Mouse (Mus musculus) C3H10T1/2 (cell line): ENCODE results near the gene Mrvi1. TPM values are rescaled to one million over a fixed set of nuclear protein-coding genes. Genes with fewer than 3 reads are reported as not detected.

Experiments used
- polyA plus RNA-seq, 2 experiments: library from polyadenylated mRNA; unstranded; fragments of >200 nt; fragmentation: generic; extraction: Trizol; gene quantifications; one replicate each; pipeline ENCODE4 v1.2.1; 2012; ENCODE audit warnings: missing spikeins in 2 of 2

Mrvi1 gene
- polyA plus RNA-seq, result under 1 TPM; 0.05 to 0.71 TPM

DNA sequence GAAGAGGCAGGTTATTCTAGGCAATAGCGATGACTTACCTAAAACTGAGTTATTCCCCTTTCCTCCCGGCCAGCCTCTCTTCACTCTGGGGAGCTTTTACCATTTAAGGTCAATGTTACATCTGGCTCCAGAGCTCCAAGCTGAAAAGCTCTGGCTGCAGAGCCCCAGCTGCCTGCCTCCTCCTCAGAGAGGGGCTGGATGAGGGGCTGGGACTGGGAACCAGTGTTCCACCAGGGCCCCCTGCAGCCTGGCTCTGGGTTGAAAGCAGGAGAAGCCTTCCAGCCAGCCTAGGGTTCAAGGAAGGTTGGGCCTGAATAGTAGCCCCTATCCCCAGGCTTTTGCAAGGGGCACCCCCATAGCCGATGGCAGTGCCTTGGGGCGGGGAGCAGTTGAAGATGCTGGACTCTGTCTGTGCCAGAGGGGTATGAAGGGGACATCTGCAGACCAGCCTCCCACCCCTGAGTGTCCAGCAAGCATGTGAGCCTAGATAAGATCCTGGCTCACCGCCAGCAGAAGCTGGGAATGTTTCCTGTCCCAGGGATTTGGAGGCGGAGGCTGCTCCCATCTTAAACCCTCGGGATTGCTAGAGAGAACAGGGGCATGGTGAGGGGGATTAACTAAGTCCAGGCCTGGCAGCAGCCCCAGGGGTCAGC is at the start of gene Mrvi1:
TSS of gene Mrvi1 (minus strand) at position 409 of the 653 bp plus-strand sequence.

DNA sequence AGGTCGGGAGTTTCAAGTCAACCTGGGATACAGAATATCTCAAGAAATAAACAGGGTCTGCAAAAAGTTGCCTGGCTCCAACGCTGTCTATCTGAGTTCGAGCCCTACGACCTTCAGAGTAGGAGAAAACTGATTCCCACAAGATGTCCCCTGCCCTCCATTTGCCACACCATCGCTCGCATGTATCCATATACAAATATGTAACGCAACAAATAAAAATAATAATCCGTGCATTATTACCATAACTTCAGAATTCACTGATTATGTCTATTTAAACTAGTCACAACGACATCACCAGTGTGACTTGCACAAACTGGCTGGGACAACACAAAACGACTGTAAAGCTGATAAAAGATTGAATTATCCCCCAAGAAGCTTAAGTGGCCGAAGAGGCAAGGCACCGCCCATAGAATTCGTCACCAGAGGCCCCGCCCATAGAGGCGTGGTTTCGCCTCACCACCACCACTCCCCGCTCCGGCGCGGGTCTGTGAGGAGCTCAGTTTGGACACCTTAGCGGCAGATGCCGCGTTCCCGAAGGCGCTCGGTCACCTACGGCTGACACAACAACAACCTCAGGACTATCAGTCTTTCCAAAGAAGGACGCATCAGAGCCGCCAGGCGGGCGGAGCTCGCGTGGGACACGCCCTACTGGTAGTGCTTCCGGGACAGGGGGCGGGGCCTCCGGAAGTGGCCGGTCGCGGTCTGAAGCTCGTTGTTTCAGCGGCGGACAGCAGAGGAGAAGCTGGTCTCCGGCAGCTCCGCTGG is 46.2 kb upstream of the Mrvi1 start, which contains the start of gene Ctr9:
TSS of gene Ctr9 (plus strand) at position 671 of the 765 bp plus-strand sequence.

DNA sequence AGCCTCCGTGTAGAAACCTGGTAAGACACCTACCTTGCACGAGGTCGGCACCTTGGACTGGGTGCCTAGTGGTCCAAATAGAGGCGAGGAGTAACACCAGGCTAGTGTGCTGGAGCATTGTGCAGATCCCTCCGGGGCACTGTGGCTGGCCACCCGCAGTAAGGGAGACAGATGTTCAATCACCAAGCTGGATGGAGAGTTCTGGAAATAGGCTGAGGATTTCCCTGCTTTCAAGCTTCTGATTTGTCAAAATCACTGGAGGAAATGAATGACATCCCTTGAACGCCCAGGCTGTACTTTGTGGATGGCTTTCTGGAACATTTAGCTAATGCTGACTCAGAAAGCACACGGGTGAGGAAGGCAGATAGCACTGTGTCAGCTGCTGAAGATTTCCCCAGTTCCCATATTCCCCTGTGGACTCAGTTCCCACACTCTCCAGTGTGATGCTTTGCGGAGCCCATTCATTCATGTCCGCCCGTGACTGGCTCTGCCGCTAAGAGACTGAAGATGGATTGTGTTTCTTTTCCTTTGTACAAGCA is 119.4 kb downstream of the Mrvi1 start, which contains the start of gene Lyve1:
TSS of gene Lyve1 (minus strand) at position 489 of the 539 bp plus-strand sequence.

DNA sequence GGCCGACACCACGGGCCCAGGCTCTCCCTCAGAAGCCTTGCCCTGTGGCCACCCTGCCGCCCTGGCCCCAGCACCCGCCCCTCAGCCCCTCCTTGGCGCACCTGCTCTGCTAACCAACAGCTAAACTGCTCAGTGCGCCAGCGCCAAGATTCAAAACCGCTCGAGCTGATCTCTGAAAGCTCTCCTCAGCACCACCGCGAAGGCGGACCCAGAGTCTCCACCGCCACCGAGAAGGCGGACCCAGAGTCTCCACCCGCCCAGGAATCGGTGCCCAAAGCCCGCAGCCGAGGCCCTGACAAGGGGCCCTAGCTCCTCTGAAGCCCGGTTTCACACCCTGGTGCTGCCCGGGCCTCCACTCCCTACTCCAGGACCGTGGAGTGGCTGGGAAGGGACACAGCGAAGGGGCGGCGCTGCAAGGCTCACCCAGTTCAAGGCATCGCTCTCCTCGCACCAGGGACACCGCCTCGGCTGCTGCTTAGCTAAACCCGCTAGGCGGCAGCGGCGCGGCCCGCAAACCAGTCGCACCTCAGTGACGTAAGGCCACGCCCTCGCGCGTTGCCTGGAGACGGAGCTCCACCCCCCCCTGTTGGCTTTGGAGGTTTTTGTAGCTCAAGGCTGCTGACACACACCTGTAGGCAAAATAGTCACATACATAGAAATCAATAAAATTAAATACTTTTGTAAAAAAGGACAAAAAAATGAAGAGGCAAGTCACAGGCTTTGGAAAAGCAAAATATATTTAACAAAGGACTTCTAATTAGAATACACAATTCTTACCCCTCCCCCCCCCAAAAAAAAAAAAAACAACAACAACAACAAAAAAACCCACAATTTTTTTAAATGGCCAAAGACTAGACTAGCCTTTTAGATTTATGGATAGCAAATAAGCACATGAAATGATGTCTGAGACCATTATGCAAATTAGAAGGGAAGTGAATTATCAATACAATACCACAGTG is 138.1 kb downstream of the Mrvi1 start, which contains the start of gene Rnf141:
TSS of gene Rnf141 (minus strand) at position 542 of the 959 bp plus-strand sequence.

Other genes starting within 250 kb of the Mrvi1 start
- gene Ampd3, start 214.3 kb downstream of the Mrvi1 start, polyA plus RNA-seq, result 1 to 10 TPM; 1.1 to 6.8 TPM
- gene Rnf141, start 138.0 kb downstream of the Mrvi1 start, polyA plus RNA-seq, result 10 to 100 TPM in 1 of 2 experiments, 1 to 10 TPM in 1; 4.3 to 10.5 TPM
- gene Lyve1, start 119.2 kb downstream of the Mrvi1 start, polyA plus RNA-seq, result not detected
- 10 to 100 TPM in 1 of 2 experiments, 1 to 10 TPM in 1; 3.2 to 23.4 TPM for gene Ctr9, start 46.5 kb upstream of the Mrvi1 start, polyA plus RNA-seq
- 100 to 1,000 TPM in 1 of 2 experiments, 10 to 100 TPM in 1; 24.5 to 135 TPM for gene Eif4g2, start 100.6 kb upstream of the Mrvi1 start, polyA plus RNA-seq